In genomic region chr17:15440463-15441121, GRCm38 (mm10) we compare ENCODE assay signal across 8 mouse cellular contexts. TPM values are rescaled to one million over a fixed set of nuclear protein-coding genes. Genes with fewer than 3 reads are reported as not detected.
DNase-seq lines count a peak whose midpoint lies in the region; ATAC-seq and TF ChIP-seq lines count a peak whose summit lies in the region.

No protein-coding gene starts in this region.

- no peaks in the 10 kb centered on the region for H3K36me3 ChIP-seq in ES-Bruce4 (ENCODE audit: control insufficient read depth, insufficient read depth, low read length, poor library complexity, severe bottlenecking)
- H3K36me3 ChIP-seq in forebrain, embryonic 11.5 days (ENCODE audit: control insufficient read depth, insufficient read depth, low read length), result no peaks in the 10 kb centered on the region
- no peaks in the 10 kb centered on the region for H3K36me3 ChIP-seq in midbrain, embryonic 12.5 days

- no peak for TF ChIP-seq CTCF in ES-Bruce4 (IDR thresholded peaks at IDR 0.05; ENCODE audit: low read depth, low read length)

- no peaks in the 10 kb centered on the region for H3K27me3 ChIP-seq in ES-Bruce4 (ENCODE audit: control insufficient read depth, insufficient read depth, low read length, poor library complexity, severe bottlenecking)
- no peaks in the 10 kb centered on the region for H3K27me3 ChIP-seq in forebrain, embryonic 11.5 days (ENCODE audit: control insufficient read depth, insufficient read depth, low read length)
- no peaks in the 10 kb centered on the region for H3K27me3 ChIP-seq in midbrain, embryonic 12.5 days

- no peak for TF ChIP-seq POLR2A in ES-Bruce4 (IDR thresholded peaks at IDR 0.05; ENCODE audit: insufficient read depth, low read length)

- 0 out of 2 replicates have a peak, but pooled peaks have one; percentile 10 for TF ChIP-seq EP300 in ES-Bruce4 (IDR thresholded peaks at IDR 0.05; ENCODE audit: insufficient read depth, low read depth, low read length)

- no peaks in the 10 kb centered on the region for H3K9me3 ChIP-seq in ES-Bruce4 (replicated peaks; ENCODE audit: control insufficient read depth, insufficient read depth, low read length, poor library complexity, severe bottlenecking)
- H3K9me3 ChIP-seq in forebrain, embryonic 11.5 days (ENCODE audit: control insufficient read depth, low read length), result no peaks in the 10 kb centered on the region
- H3K9me3 ChIP-seq in midbrain, embryonic 12.5 days, result no peaks in the 10 kb centered on the region

- 12% methylated on average over 11 of the region's 11 CpGs for whole genome bisulfite sequencing in forebrain, embryonic 11.5 days
- WGBS in midbrain, embryonic 12.5 days, result 5% methylated on average over 11 of the region's 11 CpGs

- no peak overlapping the region for H3K9ac ChIP-seq in ES-Bruce4 (ENCODE audit: low read depth, poor library complexity, severe bottlenecking)
- H3K9ac ChIP-seq in forebrain, embryonic 11.5 days (ENCODE audit: low read length), result peak overlapping the region; percentile 14; the same call in 1 of the 2 replicates
- H3K9ac ChIP-seq in midbrain, embryonic 12.5 days (replicated peaks), result no peak overlapping the region

- H3K4me3 ChIP-seq in ES-Bruce4 (ENCODE audit: low read depth, low read length), result peak overlapping the region; percentile 31
- no peak overlapping the region for H3K4me3 ChIP-seq in forebrain, embryonic 11.5 days (ENCODE audit: low read depth, low read length)
- H3K4me3 ChIP-seq in midbrain, embryonic 12.5 days, result 0 out of 2 replicates have a peak overlapping the region, but pooled peaks have one; percentile 3

- peak; percentile 74 to 84 for DNase-seq in cerebellum, postnatal 14 days
- no peak for DNase-seq in cerebellum, adult 11 months
- DNase-seq in forebrain, embryonic 11.5 days (ENCODE audit: low spot score), result peak; percentile 85
- DNase-seq in layer of hippocampus, adult 9-10 months (ENCODE audit: low spot score), result peak; percentile 37
- no peak for DNase-seq in natural killer cell, adult 2 months (ENCODE audit: low spot score in 2 of 2)
- no peak for DNase-seq in adipocyte (ENCODE audit: low spot score)

- H3K27ac ChIP-seq in ES-Bruce4 (ENCODE audit: insufficient read depth, low read length), result no peak overlapping the region
- peak overlapping the region; percentile 66; the same call in 1 of the 2 replicates for H3K27ac ChIP-seq in forebrain, embryonic 11.5 days (ENCODE audit: low read depth, low read length)
- H3K27ac ChIP-seq in midbrain, embryonic 12.5 days (replicated peaks), result peak overlapping the region; percentile 66

- no peaks in the 10 kb centered on the region for H3K4me1 ChIP-seq in ES-Bruce4 (ENCODE audit: control insufficient read depth, insufficient read depth, low read length)
- H3K4me1 ChIP-seq in forebrain, embryonic 11.5 days (replicated peaks; ENCODE audit: control insufficient read depth, insufficient read depth, low read length), result peaks cover 12% of the 10 kb centered on the region
- H3K4me1 ChIP-seq in midbrain, embryonic 12.5 days, result peaks cover 39% of the 10 kb centered on the region

- ATAC-seq in forebrain, embryonic 11.5 days (replicated peaks; ENCODE audit: low FRiP score), result peak; percentile 93
- peak; percentile 94 for ATAC-seq in midbrain, embryonic 12.5 days (ENCODE audit: low FRiP score, low read depth)

- peak overlapping the region; percentile 26; the same call in 1 of the 2 replicates for H3K4me2 ChIP-seq in forebrain, embryonic 11.5 days (ENCODE audit: low read depth, low read length, severe bottlenecking)
- peak overlapping the region; percentile 33 for H3K4me2 ChIP-seq in midbrain, embryonic 12.5 days (replicated peaks)

RNA-seq across cellular contexts. Expression of gene Fam120b, which starts 44.6 kb away (rescaled TPM):
- polyA plus RNA-seq in ES-Bruce4 (2011; ENCODE audit: insufficient read depth, insufficient read length, low read depth, missing spikeins), result 9.4 and 9.7 TPM in 2 replicates
- polyA plus RNA-seq in forebrain, embryonic 11.5 days (2014; fragmentation: Nextera tagmentation; extraction: Ambion mirVana), result 32.7 and 33.6 TPM in 2 replicates
- polyA plus RNA-seq in midbrain, embryonic 12.5 days (2016; fragmentation: Nextera tagmentation; extraction: Ambion mirVana), result 40.4 and 44.3 TPM in 2 replicates

RNA-seq across cellular contexts. Expression of gene Psmb1, which starts 59.0 kb away (rescaled TPM):
- 195 and 199 TPM in 2 replicates for polyA plus RNA-seq in ES-Bruce4 (2011; ENCODE audit: insufficient read depth, insufficient read length, low read depth, missing spikeins)
- 244 and 247 TPM in 2 replicates for polyA plus RNA-seq in forebrain, embryonic 11.5 days (2014; fragmentation: Nextera tagmentation; extraction: Ambion mirVana)
- 233 and 244 TPM in 2 replicates for polyA plus RNA-seq in midbrain, embryonic 12.5 days (2016; fragmentation: Nextera tagmentation; extraction: Ambion mirVana)

RNA-seq across cellular contexts. Expression of gene Tbp, which starts 59.1 kb away (rescaled TPM):
- 55.5 and 64.7 TPM in 2 replicates for polyA plus RNA-seq in ES-Bruce4 (2011; ENCODE audit: insufficient read depth, insufficient read length, low read depth, missing spikeins)
- 79.6 and 80.4 TPM in 2 replicates for polyA plus RNA-seq in forebrain, embryonic 11.5 days (2014; fragmentation: Nextera tagmentation; extraction: Ambion mirVana)
- polyA plus RNA-seq in midbrain, embryonic 12.5 days (2016; fragmentation: Nextera tagmentation; extraction: Ambion mirVana), result 64.6 and 66.4 TPM in 2 replicates

Comparison
In these comparisons a context has a peak if more than half of its experiments do, and no peak if none do; other contexts are left out.
1. DNase-seq: peak in cerebellum, postnatal 14 days (2 of 2), forebrain, embryonic 11.5 days (single experiment) and layer of hippocampus, adult 9-10 months (single experiment); none in cerebellum, adult 11 months (single experiment), natural killer cell, adult 2 months (0 of 2) and adipocyte (single experiment).